Mouse (Mus musculus) limb, embryonic 12.5 days (tissue): Measurements from ENCODE around the gene Adam12. TPM values are rescaled to one million over a fixed set of nuclear protein-coding genes. Genes with fewer than 3 reads are reported as not detected.

Experiments used
- ATAC-seq: fragments of 200-750 bp; cut with Nextera tagmentation; 2 replicates; pipeline ENCODE4 v1.8.0; 2017; ENCODE audit warnings: low read depth, moderate TSS enrichment; ENCODE audit not compliant: insufficient number of reproducible peaks, insufficient read depth, low FRiP score, low TSS enrichment
- H3K27ac ChIP-seq: fragments of 300-500 bp; sonication (generic); 2 replicates; pipeline ENCODE4 v1.5.1; 2016; ENCODE audit warnings: mild to moderate bottlenecking, moderate library complexity
- H3K27me3 ChIP-seq: fragments of 300-500 bp; sonication (generic); 2 replicates; pipeline ENCODE4 v1.6.1; 2016; ENCODE audit warnings: mild to moderate bottlenecking, moderate library complexity
- H3K36me3 ChIP-seq: fragments of 300-500 bp; sonication (generic); 2 replicates; pipeline ENCODE4 v1.6.1; 2016; ENCODE audit warnings: mild to moderate bottlenecking, moderate library complexity
- H3K4me1 ChIP-seq: fragments of 300-500 bp; sonication (generic); replicated peaks from 2 replicates; pipeline ENCODE4 v1.6.1; 2016
- H3K4me2 ChIP-seq: fragments of 300-500 bp; sonication (generic); 2 replicates; pipeline ENCODE4 v1.6.1; 2016; ENCODE audit warnings: mild to moderate bottlenecking, moderate library complexity
- H3K4me3 ChIP-seq: fragments of 300-500 bp; sonication (generic); replicated peaks from 2 replicates; pipeline ENCODE4 v1.5.1; 2016; ENCODE audit warnings: mild to moderate bottlenecking
- H3K9ac ChIP-seq: fragments of 300-500 bp; sonication (generic); replicated peaks from 2 replicates; pipeline ENCODE4 v1.6.1; 2016; ENCODE audit warnings: mild to moderate bottlenecking, moderate library complexity
- H3K9me3 ChIP-seq: fragments of 300-500 bp; sonication (generic); 2 replicates; pipeline ENCODE4 v1.6.1; 2016; ENCODE audit warnings: mild to moderate bottlenecking, moderate library complexity
- WGBS: fragments of 180-500 bp; shearing (Covaris S2); methylation state at CpG from one replicate; pipeline ENCODE4 v1.1.7; 2016; 5-methylcytosine and 5-hydroxymethylcytosine counted together
- polyA plus RNA-seq: library from polyadenylated mRNA; unstranded; fragments of >200 nt; fragmentation: Nextera tagmentation; extraction: Ambion mirVana; gene quantifications from 2 replicates; pipeline ENCODE4 v1.2.1, GENCODE M21; 2016

The Adam12 gene
- polyA plus RNA-seq, 1 experiment from 2014 or later = 4.9 TPM

- WGBS = 79% methylated on average over 4 of the region's 4 CpGs
- H3K9ac ChIP-seq = no peak overlapping the region
- peaks cover 5% of the 10 kb centered on the region for H3K4me1 ChIP-seq
- H3K4me3 ChIP-seq = no peak overlapping the region
- no peak overlapping the region for H3K27ac ChIP-seq
- no peaks in the 10 kb centered on the region for H3K36me3 ChIP-seq
- no peak overlapping the region for H3K4me2 ChIP-seq
- no peaks in the 10 kb centered on the region for H3K27me3 ChIP-seq
- ATAC-seq = no peak
- peaks cover 5% of the 10 kb centered on the region for H3K9me3 ChIP-seq
Observed at GRCm38 (mm10) chr7:134001581-134001980, 230.4 kb downstream of the Adam12 start.

DNA sequence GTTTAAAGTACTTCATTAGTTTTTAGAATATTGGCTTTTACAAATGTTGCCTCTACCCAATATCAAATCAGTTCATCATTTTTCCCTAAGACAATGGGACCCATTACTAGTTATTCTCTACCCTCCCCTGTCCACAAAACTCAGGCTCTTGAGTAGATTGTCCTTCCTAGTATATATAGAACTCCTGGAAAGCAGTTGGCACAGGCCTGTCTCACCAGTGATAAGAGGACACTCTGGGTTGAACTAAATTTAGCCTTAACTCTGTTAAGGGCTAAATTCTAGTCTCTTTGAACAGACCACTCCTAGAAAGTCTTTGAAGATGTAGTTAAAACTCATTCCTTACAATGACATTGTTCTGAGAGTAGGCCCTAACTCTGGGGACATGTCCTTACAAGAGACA lies 241.0 kb downstream of the Adam12 start:
- ATAC-seq = no peak
- no peak overlapping the region for H3K9ac ChIP-seq
- H3K27ac ChIP-seq = no peak overlapping the region
- H3K4me2 ChIP-seq = no peak overlapping the region
- H3K4me1 ChIP-seq = no peaks in the 10 kb centered on the region
- H3K36me3 ChIP-seq = no peaks in the 10 kb centered on the region
- H3K9me3 ChIP-seq = no peaks in the 10 kb centered on the region
- no peak overlapping the region for H3K4me3 ChIP-seq
- no peaks in the 10 kb centered on the region for H3K27me3 ChIP-seq

DNA sequence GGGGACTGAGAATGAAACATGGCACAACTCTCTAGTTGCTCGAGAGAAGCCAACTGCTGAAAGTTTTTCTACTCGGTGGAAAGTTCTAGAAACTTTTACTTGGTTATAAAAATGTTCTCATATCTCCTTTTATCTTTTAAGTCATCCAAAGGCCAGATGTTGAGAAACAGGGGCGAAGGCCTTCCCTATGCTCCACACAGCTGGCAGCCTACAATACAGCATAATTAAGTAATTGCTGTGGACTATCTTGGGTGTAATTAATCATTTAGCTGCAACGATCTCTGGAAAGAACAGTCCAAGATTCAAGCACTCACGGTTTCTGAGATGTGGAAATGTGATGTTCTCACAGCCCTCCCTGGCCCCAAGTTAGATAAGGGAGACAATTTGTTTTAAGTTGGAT lies 243.6 kb downstream of the Adam12 start:
- Histone ChIP-seq H3K27me3 (no peaks in the 10 kb centered on the region), H3K4me2 (no peak overlapping the region), H3K4me3 (no peak overlapping the region), H3K27ac (no peak overlapping the region), H3K4me1 (no peaks in the 10 kb centered on the region), H3K9me3 (no peaks in the 10 kb centered on the region), H3K36me3 (no peaks in the 10 kb centered on the region), H3K9ac (no peak overlapping the region)
- 66% methylated on average over 5 of the region's 5 CpGs for WGBS
- no peak for ATAC-seq

- H3K4me1 ChIP-seq = no peaks in the 10 kb centered on the region
- H3K9me3 ChIP-seq = no peaks in the 10 kb centered on the region
- no peak for ATAC-seq
- H3K4me2 ChIP-seq = no peak overlapping the region
- WGBS = 73% methylated on average over 4 of the region's 4 CpGs
- no peaks in the 10 kb centered on the region for H3K36me3 ChIP-seq
- H3K4me3 ChIP-seq = no peak overlapping the region
- no peaks in the 10 kb centered on the region for H3K27me3 ChIP-seq
- no peak overlapping the region for H3K27ac ChIP-seq
- no peak overlapping the region for H3K9ac ChIP-seq
Observed at GRCm38 (mm10) chr7:133986201-133986600, 245.7 kb downstream of the Adam12 start.

GRCm38 (mm10) chr7:133985648-133986047 lies 246.3 kb downstream of the Adam12 start:
- H3K4me3 ChIP-seq = no peak overlapping the region
- H3K9me3 ChIP-seq = no peaks in the 10 kb centered on the region
- ATAC-seq = no peak
- no peaks in the 10 kb centered on the region for H3K36me3 ChIP-seq
- H3K4me1 ChIP-seq = no peaks in the 10 kb centered on the region
- H3K27ac ChIP-seq = no peak overlapping the region
- H3K9ac ChIP-seq = no peak overlapping the region
- WGBS = 71% methylated on average over 1 of the region's 1 CpGs
- H3K4me2 ChIP-seq = no peak overlapping the region
- H3K27me3 ChIP-seq = no peaks in the 10 kb centered on the region

DNA sequence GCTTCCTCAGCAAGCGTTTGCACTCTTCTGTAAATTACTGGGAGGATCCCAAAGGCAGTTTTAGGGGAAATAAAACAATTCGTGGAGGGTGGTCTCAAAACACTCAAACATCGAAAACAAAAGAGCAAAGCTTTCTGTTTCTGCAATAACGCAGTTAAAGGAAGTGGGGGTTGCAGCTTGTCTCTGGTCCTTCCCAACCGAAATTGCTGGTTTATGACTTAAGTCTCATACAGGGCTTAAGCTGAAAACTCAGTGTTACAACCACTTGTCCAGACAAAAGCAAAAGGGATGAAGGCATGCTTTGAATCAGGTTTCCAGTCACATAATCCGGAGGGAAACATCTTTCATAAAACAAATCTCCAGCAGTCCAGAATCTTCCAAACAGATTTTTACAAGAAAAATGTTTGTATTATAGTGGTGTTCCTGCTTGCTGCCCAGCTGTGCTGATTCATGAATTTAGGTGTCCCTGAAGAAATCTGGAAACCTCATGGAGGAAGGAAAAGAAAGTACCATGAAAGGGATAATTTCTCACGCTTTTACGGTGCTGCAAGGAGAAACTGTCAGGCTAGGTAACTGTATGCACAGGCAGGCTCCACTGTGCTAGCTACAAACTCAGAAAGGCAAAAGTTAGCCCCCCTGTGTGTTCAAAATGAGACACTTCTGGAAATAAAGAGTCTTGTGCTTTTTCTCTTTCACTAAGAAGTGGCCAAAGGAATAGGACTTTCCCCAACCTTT lies 255.4 kb downstream of the Adam12 start:
- peaks cover 20% of the 10 kb centered on the region; the same call in 1 of the 2 replicates for H3K4me1 ChIP-seq
- no peaks in the 10 kb centered on the region for H3K27me3 ChIP-seq
- H3K9ac ChIP-seq = no peak overlapping the region
- no peaks in the 10 kb centered on the region for H3K9me3 ChIP-seq
- no peak overlapping the region for H3K4me3 ChIP-seq
- 21% methylated on average over 8 of the region's 8 CpGs for WGBS
- peak overlapping the region; percentile 32; the same call in 1 of the 2 replicates for H3K27ac ChIP-seq
- peak; percentile 56; the same call in 1 of the 2 replicates for ATAC-seq
- H3K4me2 ChIP-seq = no peak overlapping the region; the same call in 1 of the 2 replicates
- no peaks in the 10 kb centered on the region for H3K36me3 ChIP-seq

- ATAC-seq = no peak
- H3K9ac ChIP-seq = no peak overlapping the region
- H3K9me3 ChIP-seq = no peaks in the 10 kb centered on the region
- H3K27me3 ChIP-seq = no peaks in the 10 kb centered on the region
- H3K27ac ChIP-seq = no peak overlapping the region
- no peaks in the 10 kb centered on the region for H3K36me3 ChIP-seq
- H3K4me1 ChIP-seq = peaks cover 7% of the 10 kb centered on the region; the same call in 1 of the 2 replicates
- no peak overlapping the region for H3K4me2 ChIP-seq
- no peak overlapping the region for H3K4me3 ChIP-seq
- 80% methylated on average over 1 of the region's 1 CpGs for WGBS
Observed at GRCm38 (mm10) chr7:133971086-133971485, 260.9 kb downstream of the Adam12 start.

GRCm38 (mm10) chr7:133970407-133970806 lies 261.5 kb downstream of the Adam12 start:
- no peaks in the 10 kb centered on the region for H3K36me3 ChIP-seq
- no peak overlapping the region for H3K9ac ChIP-seq
- 0 out of 2 replicates have a peak, but pooled peaks cover 2% of the 10 kb centered on the region for H3K4me1 ChIP-seq
- H3K27ac ChIP-seq = no peak overlapping the region
- no peak for ATAC-seq
- H3K9me3 ChIP-seq = no peaks in the 10 kb centered on the region
- H3K27me3 ChIP-seq = no peaks in the 10 kb centered on the region
- no peak overlapping the region for H3K4me3 ChIP-seq
- 75% methylated on average over 5 of the region's 5 CpGs for WGBS
- H3K4me2 ChIP-seq = no peak overlapping the region

- Histone ChIP-seq H3K9me3 (no peaks in the 10 kb centered on the region), H3K4me3 (no peak overlapping the region), H3K27ac (no peak overlapping the region), H3K4me1 (0 out of 2 replicates have a peak, but pooled peaks cover 2% of the 10 kb centered on the region), H3K9ac (no peak overlapping the region), H3K27me3 (no peaks in the 10 kb centered on the region), H3K36me3 (no peaks in the 10 kb centered on the region), H3K4me2 (no peak overlapping the region)
- 86% methylated on average over 5 of the region's 5 CpGs for WGBS
- no peak for ATAC-seq
Observed at GRCm38 (mm10) chr7:133967906-133968305, 264.0 kb downstream of the Adam12 start.

GRCm38 (mm10) chr7:133963501-133963900 lies 268.4 kb downstream of the Adam12 start:
- Histone ChIP-seq H3K4me1 (no peaks in the 10 kb centered on the region), H3K27me3 (no peaks in the 10 kb centered on the region), H3K4me3 (no peak overlapping the region), H3K27ac (no peak overlapping the region), H3K36me3 (no peaks in the 10 kb centered on the region), H3K9me3 (no peaks in the 10 kb centered on the region), H3K9ac (no peak overlapping the region), H3K4me2 (no peak overlapping the region)
- WGBS = 60% methylated on average over 8 of the region's 8 CpGs
- ATAC-seq = no peak

- Histone ChIP-seq H3K36me3 (no peaks in the 10 kb centered on the region), H3K9ac (no peak overlapping the region), H3K4me2 (no peak overlapping the region), H3K4me1 (no peaks in the 10 kb centered on the region), H3K4me3 (no peak overlapping the region), H3K9me3 (no peaks in the 10 kb centered on the region), H3K27me3 (no peaks in the 10 kb centered on the region), H3K27ac (no peak overlapping the region)
- WGBS = 67% methylated on average over 4 of the region's 4 CpGs
- no peak for ATAC-seq
Observed at GRCm38 (mm10) chr7:133959200-133959599, 272.7 kb downstream of the Adam12 start.

GRCm38 (mm10) chr7:133957873-133958272 lies 274.1 kb downstream of the Adam12 start:
- H3K4me2 ChIP-seq = no peak overlapping the region
- H3K27me3 ChIP-seq = no peaks in the 10 kb centered on the region
- no peak overlapping the region for H3K27ac ChIP-seq
- ATAC-seq = no peak
- no peaks in the 10 kb centered on the region for H3K4me1 ChIP-seq
- WGBS = 77% methylated on average over 2 of the region's 2 CpGs
- H3K9ac ChIP-seq = no peak overlapping the region
- no peaks in the 10 kb centered on the region for H3K9me3 ChIP-seq
- H3K36me3 ChIP-seq = no peaks in the 10 kb centered on the region
- no peak overlapping the region for H3K4me3 ChIP-seq
